Mouse (Mus musculus) limb, embryonic 11.5 days (tissue): ENCODE results near the gene Adamtsl1. TPM values are rescaled to one million over a fixed set of nuclear protein-coding genes. Genes with fewer than 3 reads are reported as not detected.

Experiments
- ATAC-seq: fragments of 200-750 bp; cut with Nextera tagmentation; 2 replicates; pipeline ENCODE4 v1.8.0; 2017; ENCODE audit warnings: low read depth; ENCODE audit not compliant: insufficient number of reproducible peaks, low FRiP score, low TSS enrichment
- DNase-seq: peaks from one replicate; pipeline ENCODE4 v3.0.0-alpha.2; 2015; ENCODE audit warnings: low spot score
- H3K27ac ChIP-seq: fragments of 300-500 bp; sonication (generic); replicated peaks from 2 replicates; pipeline ENCODE4 v1.5.1; 2014; ENCODE audit warnings: low read depth, mild to moderate bottlenecking, low read length
- H3K27me3 ChIP-seq: fragments of 300-500 bp; sonication (generic); 2 replicates; pipeline ENCODE4 v1.6.1; 2014; ENCODE audit warnings: mild to moderate bottlenecking, low read length, mixed read lengths; ENCODE audit not compliant: control insufficient read depth, insufficient read depth
- H3K36me3 ChIP-seq: fragments of 300-500 bp; sonication (generic); 2 replicates; pipeline ENCODE4 v1.6.1; 2014; ENCODE audit warnings: mild to moderate bottlenecking, low read length, moderate library complexity, mixed read lengths; ENCODE audit not compliant: control insufficient read depth, insufficient read depth
- H3K4me1 ChIP-seq: fragments of 300-500 bp; sonication (generic); 2 replicates; pipeline ENCODE4 v1.6.1; 2014; ENCODE audit warnings: low read length, mixed read lengths; ENCODE audit not compliant: control insufficient read depth, insufficient read depth
- H3K4me2 ChIP-seq: fragments of 300-500 bp; sonication (generic); 2 replicates; pipeline ENCODE4 v1.6.1; 2014; ENCODE audit warnings: low read depth, mild to moderate bottlenecking, moderate library complexity; ENCODE audit not compliant: severe bottlenecking
- H3K4me3 ChIP-seq: fragments of 300-500 bp; sonication (generic); 2 replicates; pipeline ENCODE4 v1.5.1; 2014; ENCODE audit warnings: low read depth, low read length
- H3K9ac ChIP-seq: fragments of 300-500 bp; sonication (generic); 2 replicates; pipeline ENCODE4 v1.6.1; 2014; ENCODE audit warnings: mild to moderate bottlenecking, low read length
- H3K9me3 ChIP-seq: fragments of 300-500 bp; sonication (generic); 2 replicates; pipeline ENCODE4 v1.6.1; 2016; ENCODE audit warnings: low read length; ENCODE audit not compliant: control insufficient read depth
- WGBS: fragments of 180-500 bp; shearing (Covaris S2); extraction: QIAGEN DNeasy Blood & Tissue Kit; methylation state at CpG from one replicate; pipeline ENCODE4 v1.1.7; 2014; 5-methylcytosine and 5-hydroxymethylcytosine counted together
- polyA plus RNA-seq: library from polyadenylated mRNA; unstranded; fragments of >200 nt; fragmentation: Nextera tagmentation; extraction: Ambion mirVana; gene quantifications from 2 replicates; pipeline ENCODE4 v1.2.1, GENCODE M21; 2014

Gene Adamtsl1
- polyA plus RNA-seq, 1 experiment from 2014 or later, result 5.8 TPM

GRCm38 (mm10) chr4:85686160-85686559, 172.2 kb downstream of the Adamtsl1 start:
- Histone ChIP-seq H3K27ac (no peak overlapping the region), H3K4me1 (no peaks in the 10 kb centered on the region), H3K9me3 (no peaks in the 10 kb centered on the region), H3K4me3 (no peak overlapping the region), H3K4me2 (no peak overlapping the region), H3K9ac (no peak overlapping the region), H3K36me3 (no peaks in the 10 kb centered on the region), H3K27me3 (no peaks in the 10 kb centered on the region)
- ATAC-seq (no peak), DNase-seq (no peak)
- WGBS, result 84% methylated on average over 4 of the region's 4 CpGs

GRCm38 (mm10) chr4:85695237-85695636, 181.3 kb downstream of the Adamtsl1 start:
- H3K27ac ChIP-seq, result no peak overlapping the region
- H3K4me3 ChIP-seq, result no peak overlapping the region
- ATAC-seq, result no peak
- no peak overlapping the region for H3K9ac ChIP-seq
- DNase-seq, result no peak
- no peaks in the 10 kb centered on the region for H3K27me3 ChIP-seq
- H3K4me1 ChIP-seq, result no peaks in the 10 kb centered on the region
- no peaks in the 10 kb centered on the region for H3K9me3 ChIP-seq
- 90% methylated on average over 1 of the region's 1 CpGs for WGBS
- H3K4me2 ChIP-seq, result no peak overlapping the region
- no peaks in the 10 kb centered on the region for H3K36me3 ChIP-seq

DNA sequence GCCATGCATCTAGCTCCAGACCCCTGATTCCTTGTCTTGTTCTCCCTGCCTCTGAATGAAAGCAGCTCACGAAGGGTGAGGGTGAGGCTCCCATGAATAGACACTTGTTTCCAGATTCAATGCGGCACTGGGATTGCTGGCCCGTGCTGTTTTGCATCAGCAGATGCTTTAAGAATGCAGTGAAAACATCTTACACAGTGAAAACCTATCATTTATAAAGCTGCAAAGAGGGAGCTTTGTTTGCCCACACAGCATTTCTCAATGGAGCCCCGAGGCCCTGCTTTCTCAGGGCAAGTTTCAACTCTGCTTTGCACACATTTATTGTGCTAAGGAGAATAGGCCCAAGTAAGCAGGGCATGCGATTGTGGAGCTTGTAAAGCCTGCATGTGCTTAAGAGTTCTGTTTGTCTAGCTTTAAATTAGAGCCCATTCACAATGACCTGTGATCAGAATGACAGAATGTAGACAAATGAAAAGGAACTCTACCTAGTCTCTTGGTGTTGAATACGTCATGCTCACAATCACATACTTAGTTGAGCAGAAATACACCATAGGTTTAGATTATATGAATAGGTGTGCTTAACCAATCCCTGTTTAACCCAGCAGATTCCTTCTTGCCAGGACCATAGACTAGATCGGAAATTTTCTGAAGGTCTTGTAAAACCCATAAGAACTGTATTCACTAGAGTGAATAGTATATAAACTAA, 193.5 kb downstream of the Adamtsl1 start:
- H3K36me3 ChIP-seq, result no peaks in the 10 kb centered on the region
- no peak overlapping the region for H3K4me3 ChIP-seq
- no peak overlapping the region for H3K9ac ChIP-seq
- H3K4me2 ChIP-seq, result no peak overlapping the region
- H3K27ac ChIP-seq, result no peak overlapping the region
- DNase-seq (no peak), ATAC-seq (no peak)
- WGBS, result 80% methylated on average over 7 of the region's 7 CpGs
- H3K9me3 ChIP-seq, result no peaks in the 10 kb centered on the region
- H3K27me3 ChIP-seq, result no peaks in the 10 kb centered on the region
- no peaks in the 10 kb centered on the region for H3K4me1 ChIP-seq

GRCm38 (mm10) chr4:85709636-85710035, 195.7 kb downstream of the Adamtsl1 start:
- no peak overlapping the region for H3K4me3 ChIP-seq

DNA sequence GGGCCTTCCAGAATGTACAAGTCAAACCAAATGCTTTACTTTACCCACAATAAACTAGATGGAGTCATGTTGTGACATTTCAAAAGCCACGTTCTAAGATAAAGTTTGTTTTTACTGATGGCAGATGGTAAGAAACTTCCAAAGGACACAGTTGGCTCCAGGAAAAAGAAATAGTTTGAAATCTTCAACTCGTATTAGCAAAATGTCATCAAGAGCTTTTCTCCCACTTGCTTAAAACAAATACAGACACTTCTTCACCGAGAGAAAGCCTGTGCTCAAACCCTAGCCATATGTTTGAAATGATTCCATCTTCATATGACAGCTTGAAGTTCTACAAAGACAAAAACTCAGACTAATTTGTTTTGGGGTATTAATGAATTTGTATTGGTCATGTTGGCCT, 211.0 kb downstream of the Adamtsl1 start:
- ATAC-seq (no peak), DNase-seq (no peak)
- H3K36me3 ChIP-seq, result no peaks in the 10 kb centered on the region
- H3K4me2 ChIP-seq, result no peak overlapping the region
- H3K27me3 ChIP-seq, result no peaks in the 10 kb centered on the region
- no peak overlapping the region for H3K27ac ChIP-seq
- no peaks in the 10 kb centered on the region for H3K4me1 ChIP-seq
- no peak overlapping the region for H3K4me3 ChIP-seq
- H3K9me3 ChIP-seq, result no peaks in the 10 kb centered on the region
- 86% methylated on average over 3 of the region's 3 CpGs for WGBS
- H3K9ac ChIP-seq, result no peak overlapping the region

More at GRCm38 (mm10) chr4:85709636-85710035, 195.7 kb downstream of the Adamtsl1 start:
- Histone ChIP-seq H3K4me1 (no peaks in the 10 kb centered on the region), H3K4me2 (no peak overlapping the region), H3K36me3 (no peaks in the 10 kb centered on the region), H3K27me3 (no peaks in the 10 kb centered on the region), H3K27ac (no peak overlapping the region), H3K9me3 (no peaks in the 10 kb centered on the region), H3K9ac (no peak overlapping the region)
- 89% methylated on average over 2 of the region's 2 CpGs for WGBS
- DNase-seq, result no peak
- ATAC-seq, result no peak

GRCm38 (mm10) chr4:85727731-85728130, 213.8 kb downstream of the Adamtsl1 start:
- no peak overlapping the region for H3K9ac ChIP-seq
- no peak for DNase-seq
- 90% methylated on average over 2 of the region's 2 CpGs for WGBS
- H3K4me3 ChIP-seq, result no peak overlapping the region
- H3K9me3 ChIP-seq, result no peaks in the 10 kb centered on the region
- no peaks in the 10 kb centered on the region for H3K27me3 ChIP-seq
- H3K4me1 ChIP-seq, result no peaks in the 10 kb centered on the region
- H3K27ac ChIP-seq, result no peak overlapping the region
- H3K36me3 ChIP-seq, result no peaks in the 10 kb centered on the region
- no peak for ATAC-seq
- no peak overlapping the region for H3K4me2 ChIP-seq

GRCm38 (mm10) chr4:85728416-85728815, 214.4 kb downstream of the Adamtsl1 start:
- H3K36me3 ChIP-seq, result no peaks in the 10 kb centered on the region
- no peak for ATAC-seq
- WGBS, result 91% methylated on average over 1 of the region's 1 CpGs
- no peak overlapping the region for H3K27ac ChIP-seq
- H3K4me3 ChIP-seq, result no peak overlapping the region
- H3K4me1 ChIP-seq, result no peaks in the 10 kb centered on the region
- no peaks in the 10 kb centered on the region for H3K27me3 ChIP-seq
- no peak overlapping the region for H3K9ac ChIP-seq
- no peak overlapping the region for H3K4me2 ChIP-seq
- DNase-seq, result no peak
- H3K9me3 ChIP-seq, result no peaks in the 10 kb centered on the region

- no peaks in the 10 kb centered on the region for H3K9me3 ChIP-seq
- no peaks in the 10 kb centered on the region for H3K27me3 ChIP-seq
- WGBS, result 79% methylated on average over 4 of the region's 4 CpGs
- ATAC-seq (no peak), DNase-seq (no peak)
- no peaks in the 10 kb centered on the region for H3K4me1 ChIP-seq
- no peaks in the 10 kb centered on the region for H3K36me3 ChIP-seq
- no peak overlapping the region for H3K27ac ChIP-seq
- H3K4me3 ChIP-seq, result no peak overlapping the region
- H3K9ac ChIP-seq, result no peak overlapping the region
- H3K4me2 ChIP-seq, result no peak overlapping the region
These were observed 226.5 kb downstream of the Adamtsl1 start for GRCm38 (mm10) chr4:85740478-85740877.
